Mouse (Mus musculus) kidney, adult 2 months (tissue): ENCODE data around the gene Prlh.

Experiments used
- CTCF ChIP-seq: fragments of 200-500 bp; conservative IDR thresholded peaks from 2 replicates; pipeline ENCODE4 v1.5.1; 2011; ENCODE audit warnings: low read depth, mild to moderate bottlenecking, control low read depth, low read length, moderate library complexity, mixed read lengths; ENCODE audit not compliant: insufficient read depth, insufficient read length
- POLR2A ChIP-seq: fragments of 200-500 bp; IDR thresholded peaks from one replicate; pipeline ENCODE4 v1.6.1; 2011; ENCODE audit warnings: low read depth, low read length, control low read depth

- TF ChIP-seq POLR2A (no peak), CTCF (no peak)
Measured at GRCm38 (mm10) chr1:90952808-90953207, at the start of gene Prlh.
